Mouse (Mus musculus) midbrain, embryonic 16.5 days (tissue): ENCODE data around the gene Gm45716. TPM values are rescaled to one million over a fixed set of nuclear protein-coding genes. Genes with fewer than 3 reads are reported as not detected.

Source experiments
- ATAC-seq: fragments of 200-750 bp; cut with Nextera tagmentation; 2 replicates; pipeline ENCODE4 v1.8.0; 2017; ENCODE audit warnings: moderate TSS enrichment
- H3K27ac ChIP-seq: fragments of 300-500 bp; sonication (generic); 2 replicates; pipeline ENCODE4 v1.5.1; 2014; ENCODE audit warnings: mild to moderate bottlenecking, low read length, mixed read lengths
- H3K27me3 ChIP-seq: fragments of 300-500 bp; sonication (generic); 2 replicates; pipeline ENCODE4 v1.6.1; 2014; ENCODE audit warnings: low read depth, low read length, mixed read lengths; ENCODE audit not compliant: control insufficient read depth, insufficient read depth
- H3K36me3 ChIP-seq: fragments of 300-500 bp; sonication (generic); 2 replicates; pipeline ENCODE4 v1.6.1; 2014; ENCODE audit warnings: mild to moderate bottlenecking, low read length, moderate library complexity, mixed read lengths; ENCODE audit not compliant: control insufficient read depth, insufficient read depth
- H3K4me1 ChIP-seq: fragments of 300-500 bp; sonication (generic); 2 replicates; pipeline ENCODE4 v1.6.1; 2014; ENCODE audit warnings: mild to moderate bottlenecking, low read length, mixed read lengths; ENCODE audit not compliant: control insufficient read depth, insufficient read depth
- H3K4me2 ChIP-seq: fragments of 300-500 bp; sonication (generic); 2 replicates; pipeline ENCODE4 v1.6.1; 2014; ENCODE audit warnings: mild to moderate bottlenecking, low read length, mixed read lengths
- H3K4me3 ChIP-seq: fragments of 300-500 bp; sonication (generic); 2 replicates; pipeline ENCODE4 v1.5.1; 2014; ENCODE audit warnings: low read depth, mild to moderate bottlenecking, low read length, moderate library complexity, mixed read lengths
- H3K9ac ChIP-seq: fragments of 300-500 bp; sonication (generic); 2 replicates; pipeline ENCODE4 v1.6.1; 2014; ENCODE audit warnings: low read depth, low read length, mixed read lengths
- H3K9me3 ChIP-seq: fragments of 300-500 bp; sonication (generic); replicated peaks from 2 replicates; pipeline ENCODE4 v1.6.1; 2014; ENCODE audit warnings: mild to moderate bottlenecking, low read length, mixed read lengths; ENCODE audit not compliant: control insufficient read depth, poor library complexity, severe bottlenecking
- WGBS: fragments of 180-500 bp; shearing (Covaris S2); extraction: QIAGEN DNeasy Blood & Tissue Kit; methylation state at CpG from one replicate; pipeline ENCODE4 v1.1.7; 2014; 5-methylcytosine and 5-hydroxymethylcytosine counted together
- polyA plus RNA-seq: library from polyadenylated mRNA; unstranded; fragments of >200 nt; fragmentation: Nextera tagmentation; extraction: Ambion mirVana; gene quantifications from 2 replicates; pipeline ENCODE4 v1.2.1, GENCODE M21; 2015

Gene Gm45716
- polyA plus RNA-seq, 1 experiment from 2014 or later, result 23.2 TPM

- peak overlapping the region; percentile 31; the same call in 1 of the 2 replicates for H3K9ac ChIP-seq
- no peaks in the 10 kb centered on the region for H3K9me3 ChIP-seq
- H3K27ac ChIP-seq, result no peak overlapping the region
- WGBS, result 54% methylated on average over 20 of the region's 20 CpGs
- no peaks in the 10 kb centered on the region for H3K36me3 ChIP-seq
- ATAC-seq, result no peak
- H3K4me1 ChIP-seq, result no peaks in the 10 kb centered on the region
- H3K27me3 ChIP-seq, result no peaks in the 10 kb centered on the region
- peak overlapping the region; percentile 26 for H3K4me3 ChIP-seq
- H3K4me2 ChIP-seq, result peak overlapping the region; percentile 45
These were observed 18.1 kb upstream of the Gm45716 start for GRCm38 (mm10) chr11:90169200-90170013.

GRCm38 (mm10) chr11:90170014-90170320, 17.5 kb upstream of the Gm45716 start:
- Histone ChIP-seq H3K4me3 (peak overlapping the region; percentile 26), H3K9me3 (no peaks in the 10 kb centered on the region), H3K4me1 (no peaks in the 10 kb centered on the region), H3K4me2 (peak overlapping the region; percentile 45), H3K27ac (no peak overlapping the region), H3K36me3 (no peaks in the 10 kb centered on the region), H3K27me3 (no peaks in the 10 kb centered on the region), H3K9ac (peak overlapping the region; percentile 31; the same call in 1 of the 2 replicates)
- WGBS, result 2% methylated on average over 7 of the region's 7 CpGs
- peak; percentile 90; the same call in 1 of the 2 replicates for ATAC-seq

DNA sequence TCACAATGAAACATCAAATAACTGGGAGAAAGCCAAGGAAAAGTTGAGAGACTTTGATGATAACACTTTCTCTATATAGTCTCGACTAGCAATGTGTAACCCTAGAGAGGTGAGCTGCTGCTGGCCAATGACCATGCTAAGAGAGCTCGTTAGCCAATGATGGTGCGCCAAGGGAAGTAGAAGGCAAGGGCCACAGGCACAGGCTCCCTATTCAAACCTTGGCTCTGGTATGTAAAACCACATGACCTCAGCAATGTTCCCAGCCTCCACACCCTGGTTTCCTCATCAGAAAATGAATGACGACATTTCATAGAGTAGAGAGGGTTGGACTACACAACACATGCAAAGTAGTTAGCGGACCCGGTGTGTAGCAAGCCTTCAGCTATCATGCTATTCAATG, 15.2 kb upstream of the Gm45716 start:
- WGBS, result 92% methylated on average over 6 of the region's 6 CpGs
- ATAC-seq, result no peak

GRCm38 (mm10) chr11:90175634-90176300, 11.7 kb upstream of the Gm45716 start:
- WGBS, result 91% methylated on average over 14 of the region's 14 CpGs
- no peaks in the 10 kb centered on the region for H3K27me3 ChIP-seq
- no peak overlapping the region for H3K4me3 ChIP-seq
- no peak overlapping the region for H3K4me2 ChIP-seq
- H3K9ac ChIP-seq, result no peak overlapping the region
- no peaks in the 10 kb centered on the region for H3K36me3 ChIP-seq
- no peak for ATAC-seq
- H3K9me3 ChIP-seq, result no peaks in the 10 kb centered on the region
- no peaks in the 10 kb centered on the region for H3K4me1 ChIP-seq
- H3K27ac ChIP-seq, result no peak overlapping the region

More for the DNA sequence above, 15.2 kb upstream of the Gm45716 start:
- no peak overlapping the region for H3K4me2 ChIP-seq
- H3K4me1 ChIP-seq, result no peaks in the 10 kb centered on the region
- H3K9ac ChIP-seq, result no peak overlapping the region
- H3K27me3 ChIP-seq, result no peaks in the 10 kb centered on the region
- H3K9me3 ChIP-seq, result no peaks in the 10 kb centered on the region
- no peak overlapping the region for H3K27ac ChIP-seq
- H3K4me3 ChIP-seq, result no peak overlapping the region
- no peaks in the 10 kb centered on the region for H3K36me3 ChIP-seq

DNA sequence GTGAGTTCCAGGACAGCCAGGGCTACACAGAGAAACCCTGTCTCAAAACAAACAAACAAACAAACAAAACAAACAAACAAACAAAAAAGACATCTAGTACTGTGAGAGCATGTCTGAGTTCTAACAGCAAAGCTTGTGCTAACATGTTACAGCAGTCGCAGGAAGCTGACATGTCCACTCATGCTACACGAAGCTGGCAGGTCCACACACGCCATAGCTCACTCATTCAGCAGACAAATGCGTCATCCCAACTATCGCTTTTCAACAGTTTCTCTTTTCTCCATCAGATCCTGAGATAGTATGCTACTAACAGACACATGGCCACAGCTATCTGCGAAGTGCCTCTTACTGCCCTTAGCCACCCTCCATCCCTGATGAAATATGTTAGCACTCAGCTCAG, 10.1 kb upstream of the Gm45716 start:
- no peak overlapping the region for H3K4me2 ChIP-seq
- no peaks in the 10 kb centered on the region for H3K27me3 ChIP-seq
- no peaks in the 10 kb centered on the region for H3K36me3 ChIP-seq
- no peak overlapping the region for H3K9ac ChIP-seq
- no peaks in the 10 kb centered on the region for H3K4me1 ChIP-seq
- no peak overlapping the region for H3K27ac ChIP-seq
- 97% methylated on average over 6 of the region's 6 CpGs for WGBS
- H3K4me3 ChIP-seq, result no peak overlapping the region
- H3K9me3 ChIP-seq, result no peaks in the 10 kb centered on the region
- no peak for ATAC-seq

GRCm38 (mm10) chr11:90183361-90183760, 4.1 kb upstream of the Gm45716 start:
- no peak for ATAC-seq
- no peaks in the 10 kb centered on the region for H3K27me3 ChIP-seq
- H3K4me1 ChIP-seq, result no peaks in the 10 kb centered on the region
- no peaks in the 10 kb centered on the region for H3K36me3 ChIP-seq
- no peak overlapping the region for H3K9ac ChIP-seq
- H3K27ac ChIP-seq, result no peak overlapping the region
- no peak overlapping the region for H3K4me2 ChIP-seq
- WGBS, result 35% methylated on average over 2 of the region's 2 CpGs
- H3K4me3 ChIP-seq, result no peak overlapping the region
- H3K9me3 ChIP-seq, result no peaks in the 10 kb centered on the region

DNA sequence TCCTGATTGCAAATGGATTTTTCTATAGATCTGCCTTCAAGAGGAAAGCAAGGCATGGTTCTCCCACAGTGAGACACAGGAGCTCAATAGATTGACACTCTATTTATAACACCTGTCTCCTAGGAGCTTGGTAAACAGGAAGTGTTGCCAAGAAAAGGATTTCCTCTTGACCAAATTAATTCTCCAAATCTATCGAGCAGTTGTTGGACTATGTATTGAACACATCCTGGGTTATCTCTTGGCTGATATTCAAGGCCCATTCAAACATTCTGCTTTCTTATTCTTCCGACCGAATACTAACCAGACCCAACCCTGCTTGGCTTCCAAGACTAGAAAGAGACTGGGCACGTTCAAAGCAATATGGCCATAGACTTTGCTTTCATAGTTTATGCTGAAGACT, 2.7 kb upstream of the Gm45716 start:
- Histone ChIP-seq H3K4me3 (no peak overlapping the region), H3K4me1 (no peaks in the 10 kb centered on the region), H3K27me3 (no peaks in the 10 kb centered on the region), H3K4me2 (no peak overlapping the region), H3K27ac (no peak overlapping the region), H3K9ac (no peak overlapping the region), H3K9me3 (no peaks in the 10 kb centered on the region), H3K36me3 (no peaks in the 10 kb centered on the region)
- 75% methylated on average over 4 of the region's 4 CpGs for WGBS
- no peak for ATAC-seq

- H3K27me3 ChIP-seq, result no peaks in the 10 kb centered on the region
- no peak for ATAC-seq
- H3K4me1 ChIP-seq, result no peaks in the 10 kb centered on the region
- H3K27ac ChIP-seq, result no peak overlapping the region
- no peak overlapping the region for H3K9ac ChIP-seq
- H3K36me3 ChIP-seq, result no peaks in the 10 kb centered on the region
- H3K9me3 ChIP-seq, result no peaks in the 10 kb centered on the region
- no peak overlapping the region for H3K4me3 ChIP-seq
- H3K4me2 ChIP-seq, result no peak overlapping the region
- 88% methylated on average over 3 of the region's 3 CpGs for WGBS
These were observed 2.7 kb downstream of the Gm45716 start for GRCm38 (mm10) chr11:90190156-90190555.

- Histone ChIP-seq H3K9ac (no peak overlapping the region), H3K9me3 (no peaks in the 10 kb centered on the region), H3K27me3 (no peaks in the 10 kb centered on the region), H3K27ac (no peak overlapping the region), H3K4me1 (no peaks in the 10 kb centered on the region), H3K36me3 (no peaks in the 10 kb centered on the region), H3K4me2 (no peak overlapping the region), H3K4me3 (no peak overlapping the region)
- 63% methylated on average over 1 of the region's 1 CpGs for WGBS
- no peak for ATAC-seq
These were observed 7.5 kb downstream of the Gm45716 start for GRCm38 (mm10) chr11:90194946-90195345.
